In the genomic region with DNA sequence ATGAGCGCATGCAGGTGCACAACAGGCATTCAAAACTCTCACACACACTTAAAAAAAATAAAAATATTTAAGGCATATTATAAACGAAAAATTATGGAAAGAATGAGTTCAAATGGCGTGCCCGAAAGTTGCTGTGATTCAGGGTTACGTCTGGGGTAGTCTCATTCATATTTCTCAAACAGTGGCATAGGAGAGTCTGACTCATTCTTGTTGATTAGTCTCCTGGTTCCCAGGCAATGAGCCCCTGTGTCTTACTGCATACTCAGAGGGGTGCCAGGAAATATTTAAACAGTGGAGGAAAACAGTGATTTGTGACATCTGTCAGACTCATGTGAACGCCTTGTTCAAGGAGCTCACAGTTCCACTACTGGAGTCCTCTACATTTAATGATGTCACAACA, we compare ENCODE assay signal across 27 mouse cellular contexts.
"Had no signal": no experiment of that assay in that cellular context is flagged by ENCODE, and none has a peak within 500 bp of the region (broad histone marks: within the 10 kb centered on the region; RNA-seq: fewer than 3 reads in every experiment).

No protein-coding gene starts in this region.

- H3K27me3 ChIP-seq: heart, embryonic 13.5 days; heart, embryonic 15.5 days; hindbrain, embryonic 13.5 days; hindbrain, embryonic 15.5 days; intestine, embryonic 15.5 days; liver, embryonic 13.5 days; liver, embryonic 15.5 days had no signal

- H3K27ac ChIP-seq: heart, adult 2 months; heart, embryonic 15.5 days; hindbrain, embryonic 13.5 days; hindbrain, embryonic 15.5 days; hindbrain, postnatal 0 days; intestine, embryonic 15.5 days; layer of hippocampus, adult 2 months; left cerebral cortex, adult 2 months; limb, embryonic 10.5 days; limb, embryonic 12.5 days; liver, embryonic 13.5 days; liver, embryonic 15.5 days had no signal

- H3K9ac ChIP-seq: heart, embryonic 13.5 days; heart, embryonic 15.5 days; hindbrain, embryonic 13.5 days; hindbrain, embryonic 15.5 days; intestine, embryonic 15.5 days; limb, embryonic 12.5 days; liver, embryonic 13.5 days; liver, embryonic 15.5 days had no signal

- H3K4me1 ChIP-seq: intestine, embryonic 15.5 days had no signal

- H3K4me2 ChIP-seq: heart, embryonic 11.5 days; heart, embryonic 13.5 days; heart, embryonic 15.5 days; hindbrain, embryonic 13.5 days; hindbrain, embryonic 15.5 days; intestine, embryonic 15.5 days; limb, embryonic 12.5 days; liver, embryonic 11.5 days; liver, embryonic 13.5 days; liver, embryonic 15.5 days had no signal

- H3K4me3 ChIP-seq: heart, adult 2 months; heart, embryonic 13.5 days; heart, embryonic 15.5 days; hindbrain, embryonic 13.5 days; hindbrain, embryonic 15.5 days; intestine, embryonic 15.5 days; layer of hippocampus, adult 2 months; left cerebral cortex, adult 2 months; limb, embryonic 10.5 days; limb, embryonic 12.5 days; liver, embryonic 13.5 days; liver, embryonic 15.5 days had no signal

- H3K36me3 ChIP-seq: heart, embryonic 13.5 days; heart, embryonic 15.5 days; hindbrain, embryonic 13.5 days; hindbrain, embryonic 15.5 days; intestine, embryonic 15.5 days; limb, embryonic 10.5 days; limb, embryonic 12.5 days; liver, embryonic 13.5 days; liver, embryonic 15.5 days had no signal

- ATAC-seq: hindbrain, postnatal 0 days; inflammation-experienced regulatory T-cells, adult 6 months; intestine, embryonic 15.5 days had no signal

- DNase-seq: gastrocnemius, postnatal 14 days; gastrocnemius, postnatal 36 days; heart, adult 11 months; heart, adult 2 months; heart, postnatal 14 days; heart, postnatal 36 days; kidney, adult 18-20 months; kidney, adult 8-10 months; kidney, postnatal 10 days; kidney, postnatal 25 days; kidney, postnatal 4 days; liver; liver, embryonic 13.5 days had no signal

- H3K9me3 ChIP-seq: heart, embryonic 13.5 days; heart, embryonic 15.5 days; hindbrain, embryonic 13.5 days; hindbrain, embryonic 15.5 days; intestine, embryonic 15.5 days; limb, embryonic 10.5 days; limb, embryonic 12.5 days; liver, embryonic 13.5 days; liver, embryonic 15.5 days had no signal
